Mouse (Mus musculus): Measurements from ENCODE around the gene Lrrfip1. TPM values are rescaled to one million over a fixed set of nuclear protein-coding genes. Genes with fewer than 3 reads are reported as not detected.

Lrrfip1 gene
- polyA plus RNA-seq, 1 experiment from 2014 or later, result 69.2 TPM

Other genes starting within 250 kb of the Lrrfip1 start
- gene Col6a3, start 154.8 kb upstream of the Lrrfip1 start, polyA plus RNA-seq (2015; fragmentation: Nextera tagmentation; extraction: Ambion mirVana), result 61.9 and 70.6 TPM in 2 replicates
- 3.2 and 3.3 TPM in 2 replicates for gene Mlph, start 83.7 kb upstream of the Lrrfip1 start, polyA plus RNA-seq (2015; fragmentation: Nextera tagmentation; extraction: Ambion mirVana)
- not detected in 2 replicates for gene Prlh, start 45.6 kb upstream of the Lrrfip1 start, polyA plus RNA-seq (2015; fragmentation: Nextera tagmentation; extraction: Ambion mirVana)
- 62.2 and 69.3 TPM in 2 replicates for gene Rab17, start 29.1 kb upstream of the Lrrfip1 start, polyA plus RNA-seq (2015; fragmentation: Nextera tagmentation; extraction: Ambion mirVana)
- gene Rbm44, start 146.4 kb downstream of the Lrrfip1 start, polyA plus RNA-seq (2015; fragmentation: Nextera tagmentation; extraction: Ambion mirVana), result 0.44 and 0.53 TPM in 2 replicates
- gene Ramp1, start 181.1 kb downstream of the Lrrfip1 start, polyA plus RNA-seq (2015; fragmentation: Nextera tagmentation; extraction: Ambion mirVana), result 11.4 and 11.9 TPM in 2 replicates